Mouse (Mus musculus) C3H10T1/2 (cell line): ENCODE data around the gene Acyp2. TPM values are rescaled to one million over a fixed set of nuclear protein-coding genes. Genes with fewer than 3 reads are reported as not detected.

Experiments used
- polyA plus RNA-seq, 2 experiments: library from polyadenylated mRNA; unstranded; fragments of >200 nt; fragmentation: generic; extraction: Trizol; gene quantifications; one replicate each; pipeline ENCODE4 v1.2.1; 2012; ENCODE audit warnings: missing spikeins in 2 of 2

Gene Acyp2
- polyA plus RNA-seq: 1 to 10 TPM in 1 of 2 experiments, under 1 TPM in 1; 0.81 to 6.7 TPM

DNA sequence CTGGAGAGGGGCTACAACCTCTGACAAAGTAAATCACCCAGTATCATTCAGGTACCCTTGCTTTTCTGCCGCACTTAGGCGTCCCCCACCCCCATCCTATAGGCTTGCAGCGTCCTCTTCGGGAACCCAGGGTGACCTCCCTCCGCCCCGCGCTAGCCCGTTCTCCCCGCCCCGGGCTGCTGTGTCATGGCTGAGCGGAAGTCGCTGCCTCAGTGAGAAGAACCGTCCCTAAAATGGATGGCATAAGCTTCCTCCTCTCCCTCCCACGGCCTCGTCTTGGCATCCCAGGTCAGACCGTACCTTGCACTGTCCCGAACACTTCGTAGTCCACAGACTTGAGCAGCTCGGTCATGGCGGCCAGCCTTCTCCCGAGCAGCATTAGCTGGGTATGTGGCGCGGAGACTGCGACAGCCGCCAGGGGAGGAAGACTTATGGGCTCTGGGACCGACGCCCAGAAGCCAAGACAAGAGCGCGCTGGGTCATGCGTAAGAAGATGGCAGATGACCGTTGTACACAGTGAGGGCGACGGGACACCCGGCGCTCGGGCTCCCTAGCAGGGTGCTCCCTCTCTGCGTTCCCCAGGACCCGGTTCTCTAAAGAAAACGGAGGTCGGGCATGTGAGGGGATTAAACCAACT, at the start of gene Acyp2:
Gene Acyp2, minus strand, starts transcription at position 587 of the 637 bp plus-strand sequence.

DNA sequence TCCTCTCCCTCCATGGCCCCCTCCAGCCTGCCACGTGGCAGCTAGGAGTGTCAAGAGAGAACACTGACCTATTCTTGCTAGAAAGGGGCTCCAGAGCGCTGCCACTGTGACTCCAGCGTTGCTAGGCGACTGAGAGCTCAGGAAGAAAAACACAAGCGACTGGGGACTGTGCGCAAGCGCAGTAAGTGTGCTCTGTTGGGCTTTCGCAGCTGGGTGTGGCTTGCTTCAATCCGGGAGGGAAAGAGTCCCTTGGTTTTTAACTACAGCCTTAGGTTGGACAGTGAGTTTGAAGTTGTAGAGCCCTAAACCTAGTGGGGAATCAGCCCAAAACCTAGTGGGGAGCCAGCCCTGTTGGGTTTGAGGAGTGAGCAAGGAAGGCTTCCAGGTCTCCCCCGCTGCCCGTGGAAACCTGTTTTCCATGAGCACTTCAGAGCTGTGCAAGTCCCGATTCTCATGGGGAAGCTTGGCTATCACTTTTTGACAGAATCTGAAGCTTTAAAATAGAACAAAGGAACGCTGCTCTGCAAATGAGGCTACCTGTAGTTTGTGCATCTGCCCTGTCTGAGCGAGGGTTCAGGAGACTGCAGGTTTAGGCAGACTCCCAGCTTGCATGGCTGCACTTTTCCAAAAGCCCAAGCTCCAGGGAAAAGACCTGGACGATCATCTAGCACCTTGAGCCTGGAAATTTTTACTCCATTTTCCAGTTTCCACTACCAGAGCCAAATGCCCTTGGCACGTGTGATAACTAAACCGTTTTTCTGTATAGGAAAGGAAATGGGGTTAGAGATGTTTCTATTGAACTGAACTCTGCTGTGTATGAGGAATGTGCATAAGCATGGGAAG, 177.4 kb downstream of the Acyp2 start, which contains the start of gene 4930505A04Rik:
Gene 4930505A04Rik, minus strand, starts transcription at position 77 of the 843 bp plus-strand sequence.

Other genes starting within 250 kb of the Acyp2 start
- gene 4930505A04Rik, start 177.8 kb downstream of the Acyp2 start, polyA plus RNA-seq: not detected
- gene Psme4, start 122.1 kb upstream of the Acyp2 start, polyA plus RNA-seq: 1 to 10 TPM in 1 of 2 experiments, under 1 TPM in 1; 0.90 to 8.2 TPM
- under 1 TPM in 1 of 2 experiments, not detected in 1; 0.08 TPM for gene Gpr75, start 235.8 kb upstream of the Acyp2 start, polyA plus RNA-seq
- 1 to 10 TPM in 1 of 2 experiments, under 1 TPM in 1; 0.91 to 9.5 TPM for gene Asb3, start 235.8 kb upstream of the Acyp2 start, polyA plus RNA-seq